Mouse (Mus musculus) neutrophil, adult 5-6 weeks (primary cell): ENCODE results near the gene Cab39. TPM values are rescaled to one million over a fixed set of nuclear protein-coding genes. Genes with fewer than 3 reads are reported as not detected.

Experiments
- ATAC-seq: fragments of 151-379, 151-347 bp; 2 replicates; pipeline ENCODE4 v1.8.0; 2017; ENCODE audit warnings: mild to moderate bottlenecking, moderate TSS enrichment; ENCODE audit not compliant: insufficient number of reproducible peaks, poor library complexity, low FRiP score, severe bottlenecking; ENCODE audit errors: extremely low read depth
- total RNA-seq: library from RNA; stranded (forward); fragments of 200-1000 nt; gene quantifications from 2 replicates; pipeline ENCODE4 v1.2.3, GENCODE M21; 2017

Gene Cab39
- total RNA-seq, 1 experiment from 2014 or later, result 179 TPM

GRCm38 (mm10) chr1:85839790-85840189, 46.5 kb downstream of the Cab39 start:
- ATAC-seq, result no peak

- ATAC-seq, result peak; percentile 24; the same call in 1 of the 2 replicates
Measured at GRCm38 (mm10) chr1:85840421-85840820, 47.2 kb downstream of the Cab39 start.

- ATAC-seq, result no peak
Measured at GRCm38 (mm10) chr1:85842251-85842650, 49.0 kb downstream of the Cab39 start.

- ATAC-seq, result peak; percentile 78
Measured at GRCm38 (mm10) chr1:85843291-85843863, 50.1 kb downstream of the Cab39 start.

GRCm38 (mm10) chr1:85844981-85845380, 51.7 kb downstream of the Cab39 start:
- ATAC-seq, result no peak

GRCm38 (mm10) chr1:85845476-85845875, 52.2 kb downstream of the Cab39 start:
- no peak for ATAC-seq

GRCm38 (mm10) chr1:85849016-85849415, 55.8 kb downstream of the Cab39 start:
- no peak for ATAC-seq

GRCm38 (mm10) chr1:85850851-85851250, 57.6 kb downstream of the Cab39 start:
- no peak for ATAC-seq

- peak; percentile 81 for ATAC-seq
Measured at GRCm38 (mm10) chr1:85852996-85853689, 59.9 kb downstream of the Cab39 start.

GRCm38 (mm10) chr1:85853865-85854264, 60.6 kb downstream of the Cab39 start:
- no peak; the same call in 1 of the 2 replicates for ATAC-seq

GRCm38 (mm10) chr1:85854475-85854874, 61.2 kb downstream of the Cab39 start:
- ATAC-seq, result no peak

GRCm38 (mm10) chr1:85856266-85856665, 63.0 kb downstream of the Cab39 start:
- no peak for ATAC-seq

GRCm38 (mm10) chr1:85857261-85857754, 64.1 kb downstream of the Cab39 start:
- no peak for ATAC-seq

GRCm38 (mm10) chr1:85864383-85864782, 71.1 kb downstream of the Cab39 start:
- 0 out of 2 replicates have a peak, but pooled peaks have one; percentile 9 for ATAC-seq

- no peak for ATAC-seq
Measured at GRCm38 (mm10) chr1:85870001-85870400, 76.8 kb downstream of the Cab39 start.

- ATAC-seq, result no peak
Measured at GRCm38 (mm10) chr1:85870546-85870945, 77.3 kb downstream of the Cab39 start.

GRCm38 (mm10) chr1:85882003-85882402, 88.8 kb downstream of the Cab39 start:
- no peak for ATAC-seq

GRCm38 (mm10) chr1:85887221-85887620, 94.0 kb downstream of the Cab39 start:
- ATAC-seq, result no peak

GRCm38 (mm10) chr1:85894231-85894747, 101.0 kb downstream of the Cab39 start, which contains the start of gene Itm2c:
Itm2c (plus strand) TSS chr1:85894281.
- ATAC-seq, result peak; percentile 42; the same call in 1 of the 2 replicates

GRCm38 (mm10) chr1:85894748-85895360, 101.6 kb downstream of the Cab39 start:
- no peak for ATAC-seq
